Mouse (Mus musculus) heart, adult 8-10 months (tissue): ENCODE measurements around the gene Erbin. TPM values are rescaled to one million over a fixed set of nuclear protein-coding genes. Genes with fewer than 3 reads are reported as not detected.

Source experiments
- DNase-seq: peaks from one replicate; pipeline ENCODE4 v3.0.0; 2022; ENCODE audit warnings: low spot score
- total RNA-seq, 4 experiments: library from RNA; stranded (reverse); gene quantifications; 2 replicates each; pipeline ENCODE4 v1.2.4; 2022

Erbin gene
- total RNA-seq, 4 experiments from 2014 or later = 43.2 to 48.3 (median 45.9) TPM

DNA sequence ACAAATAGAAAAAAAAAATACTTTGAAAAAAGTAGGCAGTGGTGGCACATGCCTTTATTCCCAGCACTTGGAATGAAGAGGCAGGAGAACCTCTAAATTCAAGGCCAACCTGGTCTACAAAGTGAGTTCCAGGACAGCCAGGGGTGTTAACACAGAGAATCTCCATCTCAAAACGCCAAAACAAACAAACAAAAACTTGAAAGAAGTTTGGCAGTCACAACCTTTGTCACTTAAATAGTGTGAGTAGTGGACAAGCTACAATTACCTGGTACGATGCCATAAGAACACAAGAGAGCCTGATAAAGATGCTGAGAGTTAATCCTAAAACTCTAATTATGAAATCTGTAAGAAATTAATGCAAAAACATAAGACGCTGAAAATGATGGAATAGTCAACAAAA, 8.0 kb downstream of the Erbin start:
- no peak for DNase-seq

GRCm38 (mm10) chr13:103910598-103910997, 9.7 kb downstream of the Erbin start:
- no peak for DNase-seq

DNA sequence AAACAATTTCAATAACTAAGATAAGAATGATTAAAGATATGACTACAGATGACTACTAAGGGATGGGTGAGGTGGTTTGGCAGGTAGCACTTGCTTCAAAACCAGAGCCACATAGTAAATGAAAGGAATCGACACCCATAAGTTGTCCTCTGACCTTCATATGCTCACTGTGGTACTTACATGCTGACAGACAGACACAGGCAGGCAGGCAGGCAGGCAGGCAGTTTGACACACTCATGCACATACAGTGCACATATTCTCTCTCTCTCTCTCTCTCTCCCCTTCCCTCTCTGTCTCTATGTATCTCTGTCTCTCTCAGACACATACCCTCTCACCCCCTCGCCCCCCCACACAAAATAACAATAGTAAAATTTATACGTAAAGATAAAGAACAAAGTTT, 10.4 kb downstream of the Erbin start:
- no peak for DNase-seq

DNA sequence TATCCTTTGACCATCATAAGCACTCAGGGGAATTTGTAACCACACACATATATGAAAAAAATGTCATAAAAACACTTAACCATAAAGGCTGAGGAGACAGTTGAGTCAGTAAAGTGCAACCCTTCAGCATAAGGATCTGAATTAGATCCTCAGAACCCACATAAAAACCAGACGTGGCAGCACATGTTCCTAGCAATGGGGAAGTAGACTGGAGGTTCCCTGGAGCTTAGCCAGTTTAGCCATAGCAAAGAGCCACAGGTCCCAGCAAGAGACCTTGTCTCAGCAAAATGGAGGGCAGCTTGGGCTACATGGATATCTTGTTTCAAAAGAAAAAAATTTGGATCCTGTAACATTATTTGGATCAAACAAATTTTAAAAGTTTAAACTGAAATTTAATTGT, 20.3 kb downstream of the Erbin start:
- no peak for DNase-seq

DNA sequence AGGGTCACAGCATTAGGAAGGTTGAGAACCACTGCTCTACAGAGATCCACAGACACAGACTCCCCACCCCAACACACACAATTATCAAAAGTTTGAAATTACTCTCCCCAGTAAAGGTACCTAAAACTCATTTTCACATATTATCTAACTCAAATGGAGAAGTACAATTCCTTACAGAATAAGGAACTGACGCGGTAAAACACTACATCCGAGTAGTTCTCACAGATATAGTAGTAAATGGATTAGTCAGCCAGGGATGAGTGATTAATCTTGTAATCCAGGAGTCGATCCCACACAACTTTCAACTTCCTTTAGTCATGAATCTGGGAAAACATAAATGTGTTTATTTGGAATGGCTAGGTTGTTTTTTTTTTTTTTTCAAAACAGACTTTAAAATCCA, 22.7 kb downstream of the Erbin start:
- DNase-seq = no peak

DNA sequence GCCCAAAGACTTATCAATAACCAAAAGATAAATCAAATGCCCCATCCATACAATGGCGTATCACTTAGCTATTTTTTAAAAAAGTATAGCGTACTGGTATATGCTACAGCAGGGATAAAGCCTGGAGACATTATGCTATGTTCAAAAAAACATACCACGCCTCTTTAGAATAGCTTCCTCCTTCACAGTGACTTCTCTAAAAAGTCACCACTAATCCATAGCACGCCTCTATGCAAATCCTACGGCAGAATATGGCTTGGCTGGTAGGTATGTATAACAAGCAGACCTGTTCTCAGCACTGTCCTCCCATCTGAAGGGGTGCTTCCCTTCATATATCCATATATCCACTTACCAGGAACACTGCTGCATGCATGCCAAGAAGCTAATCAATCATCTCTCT, 27.2 kb downstream of the Erbin start:
- no peak for DNase-seq

- DNase-seq = no peak
Observed at GRCm38 (mm10) chr13:103890038-103890437, 30.3 kb downstream of the Erbin start.

GRCm38 (mm10) chr13:103886503-103886902, 33.8 kb downstream of the Erbin start:
- DNase-seq = no peak

- no peak for DNase-seq
Observed at GRCm38 (mm10) chr13:103881200-103881599, 39.1 kb downstream of the Erbin start.

- no peak for DNase-seq
Observed at GRCm38 (mm10) chr13:103876743-103877142, 43.6 kb downstream of the Erbin start.

DNA sequence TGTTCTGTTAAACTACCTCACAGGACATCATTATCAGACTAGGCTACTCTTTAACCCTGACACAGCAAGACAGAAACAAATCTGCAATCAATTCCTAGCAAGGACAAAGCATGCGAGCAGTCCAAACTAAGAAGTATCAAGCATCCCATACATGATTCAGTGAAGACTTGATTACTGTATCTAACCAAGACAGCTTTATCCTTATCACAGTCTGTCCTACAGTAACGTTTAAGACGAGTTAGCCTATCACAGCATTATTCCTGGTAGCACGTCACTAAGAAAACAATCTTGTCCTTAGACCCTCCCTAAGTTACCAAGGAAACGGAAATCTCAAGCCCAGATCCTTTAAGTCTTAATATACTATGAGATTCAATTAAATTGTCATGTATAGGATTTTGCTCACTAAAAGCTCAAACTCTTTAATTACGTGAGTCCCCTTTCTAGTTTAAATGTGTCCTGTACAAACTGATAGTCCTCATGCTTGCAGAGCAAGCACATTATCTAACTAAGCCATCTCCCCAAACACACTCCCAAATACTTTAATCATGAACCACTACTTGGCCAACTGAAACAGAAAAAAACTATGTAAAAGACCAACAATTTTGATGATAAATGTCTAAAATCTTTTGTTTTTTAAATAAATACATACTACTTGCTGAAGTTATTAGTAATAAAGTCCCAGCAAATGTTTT, 44.3 kb downstream of the Erbin start:
- no peak for DNase-seq

DNA sequence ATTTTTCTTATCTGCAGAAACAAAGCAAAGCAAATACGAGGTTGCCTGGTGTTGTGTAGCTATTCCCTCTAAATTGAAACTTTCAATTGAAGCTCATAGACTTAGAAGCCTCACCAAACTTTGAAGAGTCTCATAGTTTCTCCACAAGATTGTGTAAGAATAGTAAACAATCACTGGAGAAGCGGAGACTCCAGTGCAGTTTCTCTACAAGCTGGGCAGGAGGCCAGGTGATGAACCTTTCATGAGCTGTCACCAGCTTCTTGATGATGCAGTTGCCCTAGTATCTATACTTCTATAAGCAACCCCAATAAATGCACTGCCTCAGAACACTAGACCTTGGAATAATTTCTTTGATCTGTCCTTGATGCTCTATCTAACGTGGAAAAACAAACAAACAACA, 49.5 kb downstream of the Erbin start:
- DNase-seq = no peak

DNA sequence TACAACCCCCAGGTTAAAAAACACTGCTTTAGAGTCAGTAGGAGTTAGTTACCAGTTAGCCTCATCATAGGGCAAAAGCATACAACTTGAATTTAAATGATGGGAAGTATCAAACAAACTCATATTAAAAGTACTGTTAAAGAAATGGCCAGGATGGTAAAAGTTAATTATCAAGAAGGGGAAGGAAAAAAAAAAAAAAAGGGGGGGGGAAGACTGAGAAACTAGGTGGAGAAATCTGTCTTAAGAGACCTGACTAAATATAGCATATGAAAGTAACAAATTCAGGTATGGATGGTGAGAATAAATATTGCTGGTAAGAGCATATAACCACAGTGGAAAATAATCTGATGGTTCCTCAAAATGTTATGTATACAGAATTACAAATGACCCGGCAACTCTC, 50.2 kb downstream of the Erbin start:
- no peak for DNase-seq

GRCm38 (mm10) chr13:103868875-103869274, 51.4 kb downstream of the Erbin start:
- DNase-seq = peak; percentile 6

- DNase-seq = no peak
Observed at GRCm38 (mm10) chr13:103862041-103862440, 58.3 kb downstream of the Erbin start.

GRCm38 (mm10) chr13:103859041-103859440, 61.3 kb downstream of the Erbin start:
- DNase-seq = no peak

DNA sequence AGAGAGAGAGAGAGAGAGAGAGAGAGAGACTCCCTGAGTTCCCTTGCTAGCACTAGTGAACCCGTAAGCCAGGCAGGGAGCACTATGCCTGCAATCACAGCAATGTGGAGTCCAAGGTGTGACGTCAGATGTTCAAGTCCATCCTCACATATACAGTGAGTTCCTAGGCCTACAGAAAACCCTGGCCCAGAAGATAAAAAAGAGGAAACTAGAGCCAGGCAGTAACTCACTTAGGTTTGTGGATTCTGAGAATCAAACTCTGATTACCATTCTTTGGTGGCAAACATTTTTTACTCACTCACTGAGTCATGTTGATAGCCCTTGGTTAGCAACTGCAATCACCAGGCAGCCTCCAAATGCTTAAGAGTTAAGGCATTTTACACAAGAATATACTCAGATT, 72.7 kb downstream of the Erbin start:
- DNase-seq = no peak

DNA sequence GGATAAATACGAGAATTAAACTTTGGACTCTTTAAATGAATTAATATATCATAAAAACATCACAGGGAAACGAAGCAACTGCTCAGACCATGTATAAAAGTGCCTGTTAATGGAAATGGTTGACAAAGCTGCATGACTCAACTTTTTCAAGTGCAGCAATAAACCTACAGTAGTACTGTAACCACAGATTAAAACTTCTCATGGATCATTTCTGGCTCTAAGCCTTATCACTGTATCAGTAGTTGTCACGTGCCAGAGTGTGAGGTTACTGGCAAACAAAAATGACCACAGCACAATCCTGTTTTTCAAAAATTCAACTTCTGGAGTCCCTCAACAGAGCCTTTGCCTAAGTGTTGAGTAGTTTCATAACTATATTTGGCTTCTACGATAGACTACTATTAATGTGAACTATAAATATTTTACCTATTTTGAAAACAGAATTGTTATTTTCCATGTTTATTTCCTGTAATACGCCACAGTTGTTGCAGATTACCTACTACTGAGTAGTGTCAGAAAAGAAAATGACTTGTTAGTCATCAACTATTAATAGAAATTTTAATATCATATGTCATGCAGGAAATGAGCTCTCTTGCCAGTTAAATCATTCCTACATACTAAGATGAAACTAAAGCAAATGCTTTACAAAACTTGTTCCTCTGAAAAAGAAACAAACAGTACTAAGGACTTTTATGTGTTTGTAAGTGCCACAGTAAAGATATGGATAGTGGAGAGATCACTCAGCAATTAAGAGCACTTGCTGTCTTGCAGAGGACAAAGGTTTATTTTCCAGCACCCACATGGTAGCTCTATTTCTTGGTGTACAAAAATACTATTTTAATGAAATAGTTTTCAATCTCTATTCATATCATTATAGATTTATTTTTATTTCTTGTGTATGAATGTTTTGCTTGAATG, 78.8 kb downstream of the Erbin start:
- peak; percentile 16 for DNase-seq

GRCm38 (mm10) chr13:103838619-103839018, 81.7 kb downstream of the Erbin start:
- DNase-seq = no peak

GRCm38 (mm10) chr13:103829623-103830135, 90.6 kb downstream of the Erbin start:
- DNase-seq = no peak

- no peak for DNase-seq
Observed at GRCm38 (mm10) chr13:103822270-103822669, 98.0 kb downstream of the Erbin start.

DNA sequence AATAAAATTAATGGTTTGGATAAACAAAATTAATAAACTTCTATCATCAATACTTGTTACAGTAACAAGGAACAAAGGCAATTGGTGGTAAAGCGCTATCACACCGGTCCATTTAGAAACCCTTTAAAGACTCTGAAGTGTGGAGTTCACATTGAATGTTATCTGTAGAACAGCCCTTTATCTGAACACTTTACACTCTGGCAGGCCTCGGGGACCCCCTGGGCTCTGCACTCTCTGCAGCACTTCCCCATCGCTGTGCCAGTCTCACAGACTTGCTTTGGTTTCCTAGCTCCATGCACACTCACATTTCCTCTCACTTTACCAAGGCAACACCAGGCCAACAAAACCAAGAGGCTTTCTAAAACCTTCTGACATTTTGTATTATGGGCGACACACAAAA, 100.9 kb downstream of the Erbin start:
- no peak for DNase-seq

- no peak for DNase-seq
Observed at GRCm38 (mm10) chr13:103817935-103818334, 102.4 kb downstream of the Erbin start.
